Mouse (Mus musculus): Measurements from ENCODE around the gene Gm10376. TPM values are rescaled to one million over a fixed set of nuclear protein-coding genes. Genes with fewer than 3 reads are reported as not detected.
"Not testable (repeated sequence)": the region's sequence is repeated elsewhere in the genome, so short reads cannot be mapped to it uniquely, and the experiment has no call there.

Gene Gm10376
- polyA plus RNA-seq (2012; rRNA removed) = not detected in 2 replicates

DNA sequence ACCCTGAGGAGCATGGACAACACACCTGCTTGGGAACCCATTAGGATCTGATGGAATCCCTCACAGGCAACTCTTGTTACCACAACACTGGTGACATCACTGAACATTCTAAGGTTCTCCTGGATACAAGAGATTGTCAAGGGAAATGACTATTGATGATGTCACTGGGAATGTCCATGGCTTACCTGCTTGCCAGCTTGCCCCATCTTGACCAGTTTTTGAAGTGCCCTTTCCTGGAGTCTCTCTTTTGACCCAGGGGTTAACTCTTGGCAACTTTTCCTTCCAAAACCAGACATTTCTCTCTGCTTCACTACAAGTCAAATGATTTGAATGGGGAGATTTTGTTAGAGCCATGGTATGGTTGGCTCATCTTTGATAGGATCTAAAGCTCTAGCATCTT is at the start of gene Gm10376:
Gene Gm10376 (minus strand): TSS at position 101 of the 400 bp plus-strand sequence.
- H3K4me3 ChIP-seq (ENCODE audit: insufficient read depth, low read length); H3K27ac ChIP-seq (ENCODE audit: insufficient read depth, low read length); H3K4me1 ChIP-seq (ENCODE audit: control insufficient read depth, insufficient read depth, low read length): not testable (repeated sequence)

DNA sequence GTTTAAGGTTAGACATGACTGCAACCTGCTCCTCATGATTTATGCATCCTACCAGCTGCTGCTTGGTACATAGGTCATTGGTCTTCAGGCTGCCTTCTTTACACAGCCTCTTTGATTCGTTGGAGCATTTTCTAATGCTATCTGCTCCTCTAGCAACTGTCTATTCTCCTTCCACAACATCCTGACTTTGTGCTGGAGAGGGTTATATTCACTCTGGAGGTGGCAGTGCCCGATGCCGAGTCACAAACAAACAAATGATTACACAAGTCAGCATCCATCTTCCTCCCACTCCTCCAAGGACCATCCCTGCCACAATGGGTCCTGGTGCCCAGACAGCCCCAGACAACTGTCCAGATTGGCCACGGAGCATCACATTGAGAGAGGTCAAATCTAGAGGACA is 44.8 kb upstream of the Gm10376 start:
- not testable (repeated sequence) for H3K4me1 ChIP-seq (ENCODE audit: control insufficient read depth, insufficient read depth, low read length); H3K27ac ChIP-seq (ENCODE audit: insufficient read depth, low read length); H3K4me3 ChIP-seq (ENCODE audit: insufficient read depth, low read length)

DNA sequence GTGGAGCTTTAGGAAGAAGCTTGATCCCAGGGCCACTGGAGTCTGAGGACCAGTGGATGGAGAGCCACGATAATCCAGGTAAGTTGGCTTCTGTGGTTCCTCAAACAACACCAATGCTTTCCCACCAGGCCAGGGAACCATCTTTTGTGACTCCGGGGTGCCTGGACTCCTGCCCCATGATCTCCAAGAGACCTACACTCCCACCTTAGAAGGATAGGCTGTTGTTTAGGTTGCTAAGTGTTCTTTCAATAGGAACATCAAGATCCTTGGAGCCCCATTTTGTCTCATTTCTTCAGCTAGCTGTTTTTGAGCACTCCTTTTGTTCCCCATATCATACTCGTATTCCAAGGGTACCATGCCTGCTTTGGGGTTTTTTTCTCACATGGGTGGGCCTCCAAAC is 42.6 kb upstream of the Gm10376 start:
- not testable (repeated sequence) for H3K27ac ChIP-seq (ENCODE audit: insufficient read depth, low read length); H3K4me3 ChIP-seq (ENCODE audit: insufficient read depth, low read length); H3K4me1 ChIP-seq (ENCODE audit: control insufficient read depth, insufficient read depth, low read length)

DNA sequence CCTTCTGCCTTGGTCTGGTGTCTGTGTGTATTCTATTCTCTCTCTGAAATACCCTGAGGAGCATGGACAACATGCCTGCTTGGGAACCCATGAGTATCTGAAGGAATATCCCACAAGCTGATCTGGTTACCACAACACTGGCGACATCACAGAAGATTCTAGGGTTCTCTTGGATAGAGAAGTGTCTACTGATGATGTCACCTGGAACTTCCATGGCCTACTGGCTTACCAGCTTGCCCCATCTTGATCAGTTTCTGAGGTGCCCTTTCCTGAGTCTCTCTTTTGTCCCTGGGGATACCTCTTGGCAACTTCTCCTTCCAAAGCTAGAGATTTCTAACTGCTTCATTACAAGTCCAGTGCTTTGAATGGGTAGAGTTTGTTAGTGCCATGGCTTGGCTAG is 21.9 kb downstream of the Gm10376 start, which contains the start of gene Gm8082:
Gene Gm8082 (minus strand): TSS at position 101 of the 400 bp plus-strand sequence.
- not testable (repeated sequence) for H3K27ac ChIP-seq (ENCODE audit: insufficient read depth, low read length); H3K4me3 ChIP-seq (ENCODE audit: insufficient read depth, low read length); H3K4me1 ChIP-seq (ENCODE audit: control insufficient read depth, insufficient read depth, low read length)

Other genes with a start within 250 kb of the Gm10376 start
- gene Gm3015, start 246.8 kb downstream of the Gm10376 start, polyA plus RNA-seq (2012; rRNA removed) = not detected in 2 replicates
- gene Gm10377, start 217.6 kb downstream of the Gm10376 start, polyA plus RNA-seq (2012; rRNA removed) = not detected in 2 replicates
- not detected in 2 replicates for gene Gm21977, start 162.2 kb downstream of the Gm10376 start, polyA plus RNA-seq (2012; rRNA removed)
- not detected in 2 replicates for gene Gm8082, start 22.0 kb downstream of the Gm10376 start, polyA plus RNA-seq (2012; rRNA removed)
- not detected in 2 replicates for gene Gm8094, start 61.0 kb upstream of the Gm10376 start, polyA plus RNA-seq (2012; rRNA removed)
- 0.08 TPM in 2 replicates for gene Gm8104, start 85.0 kb upstream of the Gm10376 start, polyA plus RNA-seq (2012; rRNA removed)
- 0.06 and 0.10 TPM in 2 replicates for gene Gm7233, start 164.2 kb upstream of the Gm10376 start, polyA plus RNA-seq (2012; rRNA removed)
- not detected in 2 replicates for gene Gm8122, start 219.7 kb upstream of the Gm10376 start, polyA plus RNA-seq (2012; rRNA removed)
- not detected in 2 replicates for gene Gm8126, start 243.0 kb upstream of the Gm10376 start, polyA plus RNA-seq (2012; rRNA removed)